Mouse (Mus musculus) liver, postnatal 0 days (tissue): ENCODE measurements around the gene Slc4a10. TPM values are rescaled to one million over a fixed set of nuclear protein-coding genes. Genes with fewer than 3 reads are reported as not detected.

ENCODE experiments used
- ATAC-seq: fragments of 200-750 bp; cut with Nextera tagmentation; 2 replicates; pipeline ENCODE4 v1.8.0; 2017; ENCODE audit warnings: mild to moderate bottlenecking, moderate library complexity
- DNase-seq: peaks from one replicate; pipeline ENCODE4 v3.0.0-alpha.2; 2016
- H3K27ac ChIP-seq: fragments of 300-500 bp; sonication (generic); 2 replicates; pipeline ENCODE4 v1.5.1; 2014; ENCODE audit warnings: antibody characterized with exemption, moderate library complexity, mild to moderate bottlenecking, low read depth
- H3K27me3 ChIP-seq: fragments of 300-500 bp; sonication (generic); 2 replicates; pipeline ENCODE4 v1.6.1; 2014; ENCODE audit warnings: low read length, control low read depth, mixed read lengths; ENCODE audit not compliant: insufficient read depth
- H3K36me3 ChIP-seq: fragments of 300-500 bp; sonication (generic); replicated peaks from 2 replicates; pipeline ENCODE4 v1.6.1; 2014; ENCODE audit warnings: mild to moderate bottlenecking, control low read depth, low read length, moderate library complexity, mixed read lengths; ENCODE audit not compliant: insufficient read depth
- H3K4me1 ChIP-seq: fragments of 300-500 bp; sonication (generic); 2 replicates; pipeline ENCODE4 v1.6.1; 2014; ENCODE audit warnings: antibody characterized with exemption, mild to moderate bottlenecking, control low read depth; ENCODE audit not compliant: insufficient read depth
- H3K4me2 ChIP-seq: fragments of 300-500 bp; sonication (generic); 2 replicates; pipeline ENCODE4 v1.6.1; 2014; ENCODE audit warnings: low read depth, mild to moderate bottlenecking, low read length, moderate library complexity, mixed read lengths
- H3K4me3 ChIP-seq: fragments of 300-500 bp; sonication (generic); 2 replicates; pipeline ENCODE4 v1.5.1; 2014; ENCODE audit warnings: low read depth, low read length
- H3K9ac ChIP-seq: fragments of 300-500 bp; sonication (generic); replicated peaks from 2 replicates; pipeline ENCODE4 v1.6.1; 2014; ENCODE audit warnings: mild to moderate bottlenecking, moderate library complexity
- H3K9me3 ChIP-seq: fragments of 300-500 bp; sonication (generic); 2 replicates; pipeline ENCODE4 v1.6.1; 2016; ENCODE audit warnings: mild to moderate bottlenecking, control low read depth, low read length, mixed read lengths
- CTCF ChIP-seq: sonication (generic); IDR thresholded peaks from 2 replicates; pipeline ENCODE4 v1.5.1; 2016; ENCODE audit warnings: antibody characterized with exemption, low read depth
- EP300 ChIP-seq: IDR thresholded peaks from 2 replicates; pipeline ENCODE4 v1.6.1; 2016; ENCODE audit warnings: antibody characterized with exemption, low read depth, mild to moderate bottlenecking
- WGBS: fragments of 180-500 bp; shearing (Covaris S2); extraction: QIAGEN DNeasy Blood & Tissue Kit; methylation state at CpG from one replicate; pipeline ENCODE4 v1.1.7; 2014; ENCODE audit not compliant: insufficient replicate concordance; 5-methylcytosine and 5-hydroxymethylcytosine counted together
- polyA plus RNA-seq: library from polyadenylated mRNA; unstranded; fragments of >200 nt; fragmentation: Nextera tagmentation; extraction: Ambion mirVana; gene quantifications from 2 replicates; pipeline ENCODE4 v1.2.1, GENCODE M21; 2015

Slc4a10 gene
- polyA plus RNA-seq, 1 experiment from 2014 or later: 0.05 TPM

GRCm38 (mm10) chr2:62337086-62337485 is 290.8 kb downstream of the Slc4a10 start:
- Histone ChIP-seq H3K9me3 (no peaks in the 10 kb centered on the region), H3K4me3 (no peak overlapping the region), H3K4me2 (no peak overlapping the region), H3K36me3 (no peaks in the 10 kb centered on the region; the same call in 1 of the 2 replicates), H3K27ac (no peak overlapping the region), H3K27me3 (no peaks in the 10 kb centered on the region), H3K4me1 (peaks cover 7% of the 10 kb centered on the region; the same call in 1 of the 2 replicates), H3K9ac (no peak overlapping the region)
- no peak for ATAC-seq
- no peak for TF ChIP-seq EP300
- TF ChIP-seq CTCF: no peak
- 67% methylated on average over 7 of the region's 7 CpGs for WGBS
- DNase-seq: no peak

DNA sequence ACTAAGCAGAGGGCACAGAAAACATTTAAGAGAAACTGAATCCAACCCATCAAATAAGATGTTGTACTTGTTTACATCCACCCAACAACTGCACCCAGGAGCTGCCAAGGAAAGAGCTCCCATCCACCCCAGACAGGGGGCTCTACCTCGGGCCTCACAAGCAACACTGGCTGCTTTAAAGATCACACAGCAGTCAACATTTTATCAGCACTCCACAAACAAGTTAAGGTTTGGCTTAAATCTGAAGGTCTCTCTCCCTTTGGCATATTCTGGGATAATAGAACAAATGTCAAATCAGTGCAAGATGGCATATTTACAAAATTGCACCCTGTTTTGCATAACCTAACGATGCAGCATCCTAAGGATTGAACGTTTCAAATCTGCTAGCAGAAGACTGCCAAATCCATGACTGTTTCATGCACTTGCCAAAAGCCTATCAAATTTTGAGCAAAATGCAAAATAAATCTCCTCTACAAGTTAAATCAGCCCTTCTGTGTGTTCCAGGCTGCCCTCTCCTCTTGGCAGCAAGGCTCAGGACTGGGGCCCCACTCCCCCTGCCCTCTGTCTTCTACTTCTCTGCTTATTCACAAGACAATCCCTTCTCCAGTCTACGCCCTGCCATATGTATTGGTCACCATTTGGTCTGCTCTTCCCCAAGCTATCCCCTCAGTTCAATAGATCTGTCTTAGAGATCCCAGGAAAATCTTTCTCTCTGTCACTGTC is 293.1 kb downstream of the Slc4a10 start:
- no peak for TF ChIP-seq CTCF
- no peak for TF ChIP-seq EP300

GRCm38 (mm10) chr2:62341061-62341733 is 294.9 kb downstream of the Slc4a10 start:
- ATAC-seq (no peak), DNase-seq (no peak)
- 75% methylated on average over 3 of the region's 3 CpGs for WGBS
- TF ChIP-seq CTCF (no peak), EP300 (no peak)
- no peak overlapping the region for H3K9ac ChIP-seq
- H3K4me3 ChIP-seq: no peak overlapping the region
- H3K27me3 ChIP-seq: no peaks in the 10 kb centered on the region
- H3K36me3 ChIP-seq: no peaks in the 10 kb centered on the region; the same call in 1 of the 2 replicates
- no peak overlapping the region for H3K4me2 ChIP-seq
- no peak overlapping the region for H3K27ac ChIP-seq
- no peaks in the 10 kb centered on the region for H3K9me3 ChIP-seq
- H3K4me1 ChIP-seq: no peaks in the 10 kb centered on the region

More for the DNA sequence above, 293.1 kb downstream of the Slc4a10 start:
- H3K27ac ChIP-seq: no peak overlapping the region
- no peaks in the 10 kb centered on the region; the same call in 1 of the 2 replicates for H3K36me3 ChIP-seq
- no peak overlapping the region for H3K4me2 ChIP-seq
- 66% methylated on average over 4 of the region's 4 CpGs for WGBS
- no peak overlapping the region for H3K9ac ChIP-seq
- H3K27me3 ChIP-seq: no peaks in the 10 kb centered on the region
- H3K4me3 ChIP-seq: no peak overlapping the region
- no peaks in the 10 kb centered on the region for H3K9me3 ChIP-seq
- ATAC-seq (no peak), DNase-seq (no peak)
- H3K4me1 ChIP-seq: peaks cover 7% of the 10 kb centered on the region; the same call in 1 of the 2 replicates

- H3K4me1 ChIP-seq: no peaks in the 10 kb centered on the region
- no peak overlapping the region for H3K9ac ChIP-seq
- H3K27ac ChIP-seq: no peak overlapping the region
- ATAC-seq (no peak), DNase-seq (no peak)
- TF ChIP-seq EP300: no peak
- no peak for TF ChIP-seq CTCF
- no peaks in the 10 kb centered on the region for H3K27me3 ChIP-seq
- H3K9me3 ChIP-seq: no peaks in the 10 kb centered on the region
- WGBS: 71% methylated on average over 14 of the region's 14 CpGs
- no peak overlapping the region for H3K4me3 ChIP-seq
- H3K4me2 ChIP-seq: no peak overlapping the region
- no peaks in the 10 kb centered on the region; the same call in 1 of the 2 replicates for H3K36me3 ChIP-seq
Observed at GRCm38 (mm10) chr2:62341734-62342128, 295.5 kb downstream of the Slc4a10 start.

DNA sequence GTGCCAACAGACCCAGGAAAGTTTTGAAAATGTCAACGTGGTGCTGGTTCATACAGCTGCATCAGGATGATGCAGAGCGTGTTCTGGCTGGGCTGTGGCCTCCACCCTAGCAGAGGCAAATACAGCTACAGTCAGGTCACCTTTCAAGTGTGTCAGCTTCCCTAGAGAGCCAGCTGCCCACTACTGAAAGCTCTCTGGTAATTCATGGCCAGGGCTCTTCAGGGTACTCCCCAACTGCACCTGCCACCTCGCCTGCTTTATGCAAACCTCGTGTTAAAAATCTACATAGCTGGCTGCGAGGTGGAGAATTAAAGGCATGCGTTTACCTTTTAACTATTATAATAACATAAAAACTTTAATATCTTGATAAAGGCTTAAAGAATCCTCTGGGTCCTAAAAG is 298.1 kb downstream of the Slc4a10 start:
- no peak for ATAC-seq
- H3K36me3 ChIP-seq: no peaks in the 10 kb centered on the region; the same call in 1 of the 2 replicates
- H3K27ac ChIP-seq: no peak overlapping the region
- WGBS: 64% methylated on average over 6 of the region's 6 CpGs
- no peak overlapping the region for H3K9ac ChIP-seq
- H3K4me3 ChIP-seq: no peak overlapping the region
- no peaks in the 10 kb centered on the region for H3K27me3 ChIP-seq
- TF ChIP-seq CTCF (no peak), EP300 (no peak)
- H3K4me2 ChIP-seq: no peak overlapping the region
- no peaks in the 10 kb centered on the region for H3K4me1 ChIP-seq
- no peaks in the 10 kb centered on the region for H3K9me3 ChIP-seq
- no peak for DNase-seq

- no peak for ATAC-seq
- Histone ChIP-seq H3K4me3 (no peak overlapping the region), H3K27ac (no peak overlapping the region), H3K4me1 (no peaks in the 10 kb centered on the region), H3K4me2 (no peak overlapping the region), H3K36me3 (no peaks in the 10 kb centered on the region; the same call in 1 of the 2 replicates), H3K27me3 (no peaks in the 10 kb centered on the region), H3K9me3 (no peaks in the 10 kb centered on the region), H3K9ac (no peak overlapping the region)
- 26% methylated on average over 1 of the region's 1 CpGs for WGBS
- TF ChIP-seq CTCF: peak; percentile 36; the same call in 1 of the 2 replicates
- no peak for TF ChIP-seq EP300
- DNase-seq: no peak
Observed at GRCm38 (mm10) chr2:62346771-62347170, 300.5 kb downstream of the Slc4a10 start.
